Mouse (Mus musculus): Measurements from ENCODE around the gene Nrp1. TPM values are rescaled to one million over a fixed set of nuclear protein-coding genes. Genes with fewer than 3 reads are reported as not detected.

Gene Nrp1
- total RNA-seq, 1 experiment from 2014 or later = 135 TPM

Small RNA genes lying within 50 kb of the gene (microRNA-seq; reads per million reads assigned to microRNA genes)
- gene Mir1903 = 0.36 to 1.0 reads per million in 2 experiments

Measured in adrenal gland, postnatal 25 days (tissue).